Mouse (Mus musculus) bone marrow macrophage, adult 2 months (primary cell): Measurements from ENCODE around the gene Cdc7. TPM values are rescaled to one million over a fixed set of nuclear protein-coding genes. Genes with fewer than 3 reads are reported as not detected.

Experiments
- H3K27ac ChIP-seq: 2 replicates; pipeline ENCODE4 v1.5.1; 2012; ENCODE audit warnings: low read depth, low read length; ENCODE audit not compliant: insufficient read depth
- H3K4me1 ChIP-seq: 2 replicates; pipeline ENCODE4 v1.6.1; 2012; ENCODE audit warnings: low read length; ENCODE audit not compliant: control insufficient read depth, insufficient read depth
- H3K4me3 ChIP-seq: 2 replicates; pipeline ENCODE4 v1.5.1; 2012; ENCODE audit warnings: mild to moderate bottlenecking, low read length, moderate library complexity; ENCODE audit not compliant: insufficient read depth
- CTCF ChIP-seq: IDR thresholded peaks from 2 replicates; pipeline ENCODE4 v1.5.1; 2012; ENCODE audit warnings: low read depth, mild to moderate bottlenecking, low read length, moderate library complexity
- POLR2A ChIP-seq: IDR thresholded peaks from 2 replicates; pipeline ENCODE4 v1.6.1; 2012; ENCODE audit warnings: mild to moderate bottlenecking, low read depth, low read length, borderline replicate concordance
- polyA plus RNA-seq: library from polyadenylated mRNA; stranded (reverse); fragments of >200 nt; gene quantifications from 2 replicates; pipeline ENCODE4 v1.2.4, GENCODE M21; 2012; ENCODE audit not compliant: missing spikeins, insufficient read depth, insufficient read length

Cdc7 gene
- polyA plus RNA-seq, 1 experiment, result 5.9 TPM

- Histone ChIP-seq H3K27ac (no peak overlapping the region), H3K4me3 (no peak overlapping the region), H3K4me1 (no peaks in the 10 kb centered on the region)
- TF ChIP-seq POLR2A (no peak), CTCF (no peak)
Observed at GRCm38 (mm10) chr5:107030821-107031220, 66.7 kb downstream of the Cdc7 start.

Other genes starting within 250 kb of the Cdc7 start
- not detected in 2 replicates for gene Hfm1, start 38.0 kb upstream of the Cdc7 start, polyA plus RNA-seq